15 mouse cellular contexts compared by ENCODE assay signal in the genomic region with DNA sequence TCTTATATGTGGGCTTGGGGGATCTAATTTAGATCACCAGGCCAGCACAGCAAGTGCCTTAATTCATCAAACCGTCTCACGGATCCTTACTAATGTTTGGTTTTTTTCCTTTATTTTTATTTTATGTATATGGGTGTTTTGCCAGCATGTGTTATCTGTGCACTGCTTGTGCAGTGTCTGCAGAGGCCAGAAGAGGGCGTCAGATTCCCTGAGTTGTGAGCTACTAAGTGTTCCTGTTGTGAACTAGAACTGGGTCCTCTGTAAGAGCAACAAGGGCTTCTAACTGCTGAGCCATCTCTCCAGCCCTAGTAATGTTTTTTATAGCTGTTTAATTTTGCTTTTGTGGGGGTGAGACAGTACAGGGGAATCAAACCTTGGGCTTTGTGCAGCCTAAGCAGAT. TPM values are rescaled to one million over a fixed set of nuclear protein-coding genes. Genes with fewer than 3 reads are reported as not detected.
DNase-seq lines count a peak whose midpoint lies in the region; ATAC-seq and TF ChIP-seq lines count a peak whose summit lies in the region.
"Had no signal": no experiment of that assay in that cellular context is flagged by ENCODE, and none has a peak within 500 bp of the region (broad histone marks: within the 10 kb centered on the region; RNA-seq: fewer than 3 reads in every experiment).

No protein-coding gene starts in this region.

- H3K36me3 ChIP-seq in MEL (ENCODE audit: control insufficient read depth in 1 of 2, insufficient read depth in 2 of 2, low read length in 2 of 2) = peaks cover 14 to 41% of the 10 kb centered on the region in 2 experiments
- H3K36me3 ChIP-seq in liver, embryonic 14.5 days (replicated peaks; ENCODE audit: control insufficient read depth, insufficient read depth, low read depth) = no peaks in the 10 kb centered on the region
- H3K36me3 ChIP-seq: embryonic facial prominence, embryonic 15.5 days; hindbrain, embryonic 12.5 days had no signal

- no peak; the same call in 1 of the 2 replicates for TF ChIP-seq RAD21 in MEL (IDR thresholded peaks at IDR 0.05; ENCODE audit: low read depth, low read length)

- H3K9ac ChIP-seq in MEL (ENCODE audit: control insufficient read depth, low read depth, low read length, poor library complexity, severe bottlenecking) = no peak overlapping the region
- H3K9ac ChIP-seq in liver, embryonic 14.5 days (replicated peaks) = no peak overlapping the region
- H3K9ac ChIP-seq: embryonic facial prominence, embryonic 15.5 days; hindbrain, embryonic 12.5 days had no signal

- no peak; the same call in 1 of the 2 replicates for ATAC-seq in liver, embryonic 14.5 days (ENCODE audit: insufficient read depth)

- H3K4me1 ChIP-seq in lung, adult 2 months (ENCODE audit: control insufficient read depth, insufficient read depth, low read length) = peaks cover 9% of the 10 kb centered on the region
- peaks cover 0 to 15% of the 10 kb centered on the region in 2 experiments; a peak in 3 of 4 replicates for H3K4me1 ChIP-seq in MEL (ENCODE audit: control insufficient read depth in 1 of 2, insufficient read depth in 2 of 2, low read length in 2 of 2)
- H3K4me1 ChIP-seq in liver, embryonic 14.5 days (replicated peaks; ENCODE audit: control insufficient read depth in 2 of 2, insufficient read depth in 2 of 2, low read length in 1 of 2) = peaks cover 4 to 9% of the 10 kb centered on the region in 2 experiments
- H3K4me1 ChIP-seq: embryonic facial prominence, embryonic 15.5 days had no signal

- H3K9me3 ChIP-seq in MEL (replicated peaks; ENCODE audit: insufficient read depth, low read length) = no peaks in the 10 kb centered on the region
- no peaks in the 10 kb centered on the region for H3K9me3 ChIP-seq in liver, embryonic 14.5 days (ENCODE audit: control insufficient read depth, low read length)
- H3K9me3 ChIP-seq: embryonic facial prominence, embryonic 15.5 days; hindbrain, embryonic 12.5 days had no signal

- H3K27me3 ChIP-seq in MEL (ENCODE audit: control insufficient read depth in 1 of 2, insufficient read depth in 2 of 2, low read length in 2 of 2) = no peaks in the 10 kb centered on the region
- no peaks in the 10 kb centered on the region for H3K27me3 ChIP-seq in liver, embryonic 14.5 days (ENCODE audit: control insufficient read depth, insufficient read depth, low read length)
- H3K27me3 ChIP-seq: embryonic facial prominence, embryonic 15.5 days; hindbrain, embryonic 12.5 days had no signal

- TF ChIP-seq CTCF in lung, adult 2 months (IDR thresholded peaks at IDR 0.05; ENCODE audit: insufficient read depth, low read length) = peak; percentile 34; the same call in 1 of the 2 replicates
- peak; percentile 65 to 72 (median 66) for TF ChIP-seq CTCF in MEL (IDR thresholded peaks at IDR 0.05 in 2 of 3, conservative IDR thresholded peaks at IDR 0.05 in 1 of 3; ENCODE audit: control insufficient read depth in 1 of 3, insufficient read depth in 1 of 3, low read depth in 2 of 3, low read length in 3 of 3, poor library complexity in 1 of 3, severe bottlenecking in 1 of 3)
- peak; percentile 63 for TF ChIP-seq CTCF in liver, embryonic 14.5 days (IDR thresholded peaks at IDR 0.05; ENCODE audit: low read depth)

- 60% methylated on average over 3 of the region's 3 CpGs for WGBS in lung, adult 2 months
- WGBS in liver, embryonic 14.5 days (ENCODE audit: insufficient replicate concordance) = 51% methylated on average over 3 of the region's 3 CpGs

- no peak overlapping the region for H3K4me3 ChIP-seq in lung, adult 2 months (replicated peaks; ENCODE audit: extremely low read depth, low read depth, low read length)
- H3K4me3 ChIP-seq in MEL (ENCODE audit: control insufficient read depth in 1 of 2, insufficient read depth in 1 of 2, low read depth in 2 of 2, low read length in 2 of 2) = no peak overlapping the region
- no peak overlapping the region for H3K4me3 ChIP-seq in liver, embryonic 14.5 days (ENCODE audit: insufficient read depth in 1 of 2, low read depth in 2 of 2, low read length in 2 of 2)
- H3K4me3 ChIP-seq: embryonic facial prominence, embryonic 15.5 days; hindbrain, embryonic 12.5 days had no signal

- peak; percentile 15 for DNase-seq in embryo, embryonic 10.5 days (ENCODE audit: low spot score)
- no peak for DNase-seq in embryo, embryonic 9.5 days (ENCODE audit: extremely low spot score)
- no peak for DNase-seq in lung, adult 2 months
- DNase-seq in lung, postnatal 4 days = no peak
- peak; percentile 77 for DNase-seq in MEL (ENCODE audit: low read depth, low spot score)
- no peak for DNase-seq in liver, embryonic 14.5 days (ENCODE audit: low read depth in 3 of 3, low spot score in 3 of 3)
- DNase-seq in layer of hippocampus, postnatal 36 days = no peak
- no peak for DNase-seq in spleen, adult 12 weeks (ENCODE audit: low spot score)

- TF ChIP-seq POLR2A in lung, adult 2 months (IDR thresholded peaks at IDR 0.05; ENCODE audit: borderline replicate concordance, extremely low read depth, low read depth, low read length) = no peak
- TF ChIP-seq POLR2A in MEL (IDR thresholded peaks at IDR 0.05; ENCODE audit: control insufficient read depth in 1 of 2, insufficient read depth in 1 of 2, low read depth in 1 of 2, low read length in 2 of 2, poor library complexity in 1 of 2) = no peak

- no peak for TF ChIP-seq EP300 in MEL (IDR thresholded peaks at IDR 0.05; ENCODE audit: low read depth in 1 of 2, low read length in 2 of 2)
- no peak for TF ChIP-seq EP300 in liver, embryonic 14.5 days (IDR thresholded peaks at IDR 0.05; ENCODE audit: low read depth)

- H3K4me2 ChIP-seq in liver, embryonic 14.5 days (ENCODE audit: low read depth) = no peak overlapping the region
- H3K4me2 ChIP-seq: embryonic facial prominence, embryonic 15.5 days; hindbrain, embryonic 12.5 days had no signal

- H3K79me2 ChIP-seq in MEL (ENCODE audit: control insufficient read depth, insufficient read depth, low read length, poor library complexity) = peaks cover 45% of the 10 kb centered on the region

- H3K27ac ChIP-seq in MEL (ENCODE audit: control insufficient read depth, low read depth, low read length) = no peak overlapping the region
- H3K27ac ChIP-seq in liver, embryonic 14.5 days = no peak overlapping the region
- H3K27ac ChIP-seq: embryonic facial prominence, embryonic 15.5 days; hindbrain, embryonic 12.5 days had no signal

TF ChIP-seq in MEL, 35 proteins besides CTCF, POLR2A, EP300 and RAD21 (continues in another document):
- no peak for TF ChIP-seq NRF1 (IDR thresholded peaks at IDR 0.05; ENCODE audit: insufficient read depth, low read depth, low read length, poor library complexity, severe bottlenecking)
- no peak for TF ChIP-seq ZNF384 (IDR thresholded peaks at IDR 0.05; ENCODE audit: low read depth, low read length)
- no peak for TF ChIP-seq GABPA (IDR thresholded peaks at IDR 0.05; ENCODE audit: low read depth, low read length)
- TF ChIP-seq ZC3H11A (IDR thresholded peaks at IDR 0.05; ENCODE audit: low read depth, low read length) = 0 out of 2 replicates have a peak, but pooled peaks have one; percentile 16
- TF ChIP-seq USF1 (IDR thresholded peaks at IDR 0.05; ENCODE audit: low read depth, low read length) = no peak
- no peak for TF ChIP-seq POLR2AphosphoS2 (IDR thresholded peaks at IDR 0.05; ENCODE audit: low read length)
- TF ChIP-seq CHD2 (IDR thresholded peaks at IDR 0.05; ENCODE audit: low read length) = no peak
- peak; percentile 28; the same call in 1 of the 2 replicates for TF ChIP-seq SMC3 (IDR thresholded peaks at IDR 0.05; ENCODE audit: low read depth, low read length)
- TF ChIP-seq MYB (IDR thresholded peaks at IDR 0.05; ENCODE audit: low read depth, low read length) = no peak
- peak; percentile 61 for TF ChIP-seq GATA1 (IDR thresholded peaks at IDR 0.05; ENCODE audit: low read depth, low read length)
- TF ChIP-seq UBTF (IDR thresholded peaks at IDR 0.05; ENCODE audit: borderline replicate concordance, insufficient read depth, low read depth, low read length) = no peak
- 0 out of 2 replicates have a peak, but pooled peaks have one; percentile 23 for TF ChIP-seq MAX (IDR thresholded peaks at IDR 0.05; ENCODE audit: low read length)
- TF ChIP-seq MXI1 (IDR thresholded peaks at IDR 0.05; ENCODE audit: low read depth, low read length) = no peak
- TF ChIP-seq ZMIZ1 (IDR thresholded peaks at IDR 0.05; ENCODE audit: low read depth, low read length) = no peak
- no peak for TF ChIP-seq SIN3A (IDR thresholded peaks at IDR 0.05; ENCODE audit: low read length)
- no peak for TF ChIP-seq ELF1 (IDR thresholded peaks at IDR 0.05; ENCODE audit: low read depth, low read length)
- no peak for TF ChIP-seq KAT2A (conservative IDR thresholded peaks at IDR 0.05; ENCODE audit: low read depth, low read length)
- no peak for TF ChIP-seq USF2 (IDR thresholded peaks at IDR 0.05; ENCODE audit: borderline replicate concordance in 1 of 2, insufficient read depth in 1 of 2, low read depth in 1 of 2, low read length in 2 of 2)
- TF ChIP-seq TCF12 (IDR thresholded peaks at IDR 0.05; ENCODE audit: low read depth, low read length) = no peak
- TF ChIP-seq CHD1 (IDR thresholded peaks at IDR 0.05; ENCODE audit: low read depth, low read length) = no peak
- no peak for TF ChIP-seq ETS1 (IDR thresholded peaks at IDR 0.05; ENCODE audit: low read depth, low read length)
- no peak for TF ChIP-seq RCOR1 (IDR thresholded peaks at IDR 0.05; ENCODE audit: low read depth, low read length)
- TF ChIP-seq POLR2AphosphoS5 (IDR thresholded peaks at IDR 0.05; ENCODE audit: borderline replicate concordance, low read depth, low read length) = no peak
- no peak for TF ChIP-seq ZKSCAN1 (IDR thresholded peaks at IDR 0.05; ENCODE audit: low read depth, low read length)
- peak; percentile 30; the same call in 1 of the 2 replicates for TF ChIP-seq MAZ (IDR thresholded peaks at IDR 0.05; ENCODE audit: low read depth, low read length)

RNA-seq across cellular contexts. Expression of a gene that starts 23.8 kb away (rescaled TPM):
- polyA plus RNA-seq in lung, adult 2 months (2012; rRNA removed) = 11.8 and 13.5 TPM in 2 replicates
- total RNA-seq in MEL (2012; rRNA removed) = 52.7 and 60.9 TPM in 2 replicates
- 10 to 100 TPM in 1 of 2 experiments, not detected in 1; 46.5 TPM for polyA plus RNA-seq in MEL (2012; ENCODE audit: insufficient read depth in 1 of 2, insufficient read length in 2 of 2, low read depth in 1 of 2, low replicate concordance in 2 of 2, missing spikeins in 1 of 2)
- 12.0 and 16.3 TPM in 2 replicates for polyA plus RNA-seq in liver, embryonic 14.5 days (2012; rRNA removed)
- polyA plus RNA-seq in liver, embryonic 14.5 days (2014; fragmentation: Nextera tagmentation; extraction: Ambion mirVana) = 10.2 and 10.6 TPM in 2 replicates
- 10 to 100 TPM; 47.8 to 53.8 TPM for total RNA-seq in layer of hippocampus, postnatal 36 days (2021)

RNA-seq across cellular contexts. Expression of a gene that starts 55.7 kb away (rescaled TPM):
- not detected in 2 replicates for polyA plus RNA-seq in lung, adult 2 months (2012; rRNA removed)
- not detected in 2 replicates for total RNA-seq in MEL (2012; rRNA removed)
- not detected for polyA plus RNA-seq in MEL (2012; ENCODE audit: insufficient read depth in 1 of 2, insufficient read length in 2 of 2, low read depth in 1 of 2, low replicate concordance in 2 of 2, missing spikeins in 1 of 2)
- not detected in 2 replicates for polyA plus RNA-seq in liver, embryonic 14.5 days (2012; rRNA removed)
- polyA plus RNA-seq in liver, embryonic 14.5 days (2014; fragmentation: Nextera tagmentation; extraction: Ambion mirVana) = not detected in 2 replicates
- not detected for total RNA-seq in layer of hippocampus, postnatal 36 days (2021)
- total RNA-seq: gastrocnemius, adult 8-10 months; layer of hippocampus, postnatal 10 days had no signal
- polyA plus RNA-seq: embryonic facial prominence, embryonic 15.5 days; hindbrain, embryonic 12.5 days; liver, embryonic 16.5 days; neural tube, embryonic 11.5 days; spleen, adult 2 months had no signal

Comparison
In these comparisons a context has a peak if more than half of its experiments do, and no peak if none do; other contexts are left out.
1. DNase-seq: peak in embryo, embryonic 10.5 days (single experiment) and MEL (single experiment); none in embryo, embryonic 9.5 days (single experiment), lung, adult 2 months (single experiment), lung, postnatal 4 days (0 of 2), liver, embryonic 14.5 days (0 of 3), layer of hippocampus, postnatal 36 days (0 of 2) and spleen, adult 12 weeks (single experiment).
2. Peak in every context shown above with its lines, with median percentiles within 50 percentile points of each other: CTCF ChIP-seq.